Mouse (Mus musculus) liver, embryonic 14.5 days (tissue): ENCODE measurements at regions not wholly inside any gene's neighbourhood (a gene's known extent, or its start where the extent isn't known, plus 50 kb on each side); places are given as distances from the start of the nearest gene placed in this dataset.

Experiments used
- CTCF ChIP-seq: IDR thresholded peaks from 2 replicates; pipeline ENCODE4 v1.5.1; 2016; ENCODE audit warnings: antibody characterized with exemption, low read depth, control low read depth
- EP300 ChIP-seq: IDR thresholded peaks from 2 replicates; pipeline ENCODE4 v1.6.1; 2016; ENCODE audit warnings: antibody characterized with exemption, low read depth

DNA sequence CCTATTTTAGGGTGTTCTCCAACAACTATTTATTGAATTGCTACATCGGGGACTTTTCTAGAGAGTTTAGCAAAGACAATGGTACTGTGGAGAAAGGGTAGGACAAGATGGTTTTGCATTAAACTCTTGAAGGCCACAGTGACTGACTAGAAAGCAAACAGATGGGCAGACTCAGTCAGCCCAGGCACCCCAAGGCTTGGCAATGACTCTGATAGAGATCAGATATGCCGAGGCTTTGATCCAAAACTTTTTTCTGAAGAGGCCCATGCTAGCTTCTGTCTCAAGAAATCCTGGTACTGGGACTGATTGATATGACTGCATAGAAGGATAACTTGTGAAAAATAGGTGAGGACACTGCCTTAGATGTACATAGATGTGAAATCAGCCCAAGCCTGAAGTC is 197.9 kb upstream of the Akr1e1 start:
- TF ChIP-seq CTCF (no peak), EP300 (no peak)
